Mouse (Mus musculus) hindbrain, postnatal 0 days (tissue): Measurements from ENCODE around the gene Col28a1. TPM values are rescaled to one million over a fixed set of nuclear protein-coding genes. Genes with fewer than 3 reads are reported as not detected.

Experiments
- ATAC-seq: fragments of 200-750 bp; cut with Nextera tagmentation; 2 replicates; pipeline ENCODE4 v1.8.0; 2017; ENCODE audit warnings: mild to moderate bottlenecking, moderate TSS enrichment, moderate library complexity
- DNase-seq: peaks from one replicate; pipeline ENCODE4 v3.0.0-alpha.2; 2015; ENCODE audit warnings: low spot score
- H3K27ac ChIP-seq: fragments of 300-500 bp; sonication (generic); 2 replicates; pipeline ENCODE4 v1.5.1; 2014; ENCODE audit warnings: mild to moderate bottlenecking
- H3K27me3 ChIP-seq: fragments of 300-500 bp; sonication (generic); 2 replicates; pipeline ENCODE4 v1.6.1; 2014; ENCODE audit warnings: low read length, mixed read lengths; ENCODE audit not compliant: insufficient read depth
- H3K36me3 ChIP-seq: fragments of 300-500 bp; sonication (generic); 2 replicates; pipeline ENCODE4 v1.6.1; 2014; ENCODE audit warnings: low read length, mixed read lengths; ENCODE audit not compliant: insufficient read depth
- H3K4me1 ChIP-seq: fragments of 300-500 bp; sonication (generic); 2 replicates; pipeline ENCODE4 v1.6.1; 2014; ENCODE audit warnings: antibody characterized with exemption, low read length, mixed read lengths; ENCODE audit not compliant: insufficient read depth
- H3K4me2 ChIP-seq: fragments of 300-500 bp; sonication (generic); 2 replicates; pipeline ENCODE4 v1.6.1; 2014; ENCODE audit warnings: low read depth, mild to moderate bottlenecking, low read length, moderate library complexity, mixed read lengths
- H3K4me3 ChIP-seq: fragments of 300-500 bp; sonication (generic); 2 replicates; pipeline ENCODE4 v1.5.1; 2014; ENCODE audit warnings: low read length
- H3K9ac ChIP-seq: fragments of 300-500 bp; sonication (generic); replicated peaks from 2 replicates; pipeline ENCODE4 v1.6.1; 2014; ENCODE audit warnings: mild to moderate bottlenecking, low read length, moderate library complexity, mixed read lengths
- H3K9me3 ChIP-seq: fragments of 300-500 bp; sonication (generic); 2 replicates; pipeline ENCODE4 v1.6.1; 2016; ENCODE audit warnings: low read length, mixed read lengths
- CTCF ChIP-seq: IDR thresholded peaks from 2 replicates; pipeline ENCODE4 v1.5.1; 2016; ENCODE audit warnings: antibody characterized with exemption, control low read depth, low read depth
- WGBS: fragments of 180-500 bp; shearing (Covaris S2); extraction: QIAGEN DNeasy Blood & Tissue Kit; methylation state at CpG from one replicate; pipeline ENCODE4 v1.1.7; 2014; 5-methylcytosine and 5-hydroxymethylcytosine counted together
- polyA plus RNA-seq: library from polyadenylated mRNA; unstranded; fragments of >200 nt; fragmentation: Nextera tagmentation; extraction: Ambion mirVana; gene quantifications from 2 replicates; pipeline ENCODE4 v1.2.1, GENCODE M21; 2015
- total RNA-seq: library from RNA; depleted of rRNA; stranded (reverse); fragments of >200 nt; gene quantifications from 2 replicates; pipeline ENCODE4 v1.2.3, GENCODE M21; 2014; rRNA removed

The Col28a1 gene
- 0.75 and 0.94 TPM in 2 replicates for total RNA-seq
- polyA plus RNA-seq: 1.4 and 1.5 TPM in 2 replicates

DNA sequence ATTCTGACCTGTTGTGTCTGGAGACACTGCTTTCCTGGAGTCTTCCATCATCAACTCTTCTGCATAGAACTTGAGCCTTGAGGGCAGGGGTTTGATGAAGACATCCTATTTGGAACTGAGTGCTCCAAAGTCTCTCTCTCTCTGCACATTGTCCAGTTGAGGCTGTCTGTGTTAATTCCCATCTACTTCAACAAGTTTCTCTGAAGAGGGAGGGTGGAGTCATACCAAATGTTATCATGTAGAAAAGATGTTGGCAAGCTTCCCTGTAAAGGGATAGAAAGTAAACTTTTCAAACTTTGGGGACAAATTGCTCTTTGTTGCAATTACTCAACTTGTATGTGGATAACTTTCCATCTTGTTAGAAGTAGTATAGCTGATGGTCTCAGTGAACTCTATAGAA is at the start of gene Col28a1:
Col28a1 (minus strand) TSS at position 101 of the 400 bp plus-strand sequence.
- no peak for DNase-seq
- H3K27me3 ChIP-seq: no peaks in the 10 kb centered on the region
- no peaks in the 10 kb centered on the region; the same call in 1 of the 2 replicates for H3K9me3 ChIP-seq
- no peak within 1 kb of the TSS for H3K4me3 ChIP-seq
- ATAC-seq: no peak
- H3K9ac ChIP-seq: no peak within 1 kb of the TSS
- H3K36me3 ChIP-seq: no peaks in the 10 kb centered on the region
- H3K27ac ChIP-seq: no peak within 1 kb of the TSS
- H3K4me2 ChIP-seq: no peak within 1 kb of the TSS
- TF ChIP-seq CTCF: no peak
- no peaks in the 10 kb centered on the region for H3K4me1 ChIP-seq

DNA sequence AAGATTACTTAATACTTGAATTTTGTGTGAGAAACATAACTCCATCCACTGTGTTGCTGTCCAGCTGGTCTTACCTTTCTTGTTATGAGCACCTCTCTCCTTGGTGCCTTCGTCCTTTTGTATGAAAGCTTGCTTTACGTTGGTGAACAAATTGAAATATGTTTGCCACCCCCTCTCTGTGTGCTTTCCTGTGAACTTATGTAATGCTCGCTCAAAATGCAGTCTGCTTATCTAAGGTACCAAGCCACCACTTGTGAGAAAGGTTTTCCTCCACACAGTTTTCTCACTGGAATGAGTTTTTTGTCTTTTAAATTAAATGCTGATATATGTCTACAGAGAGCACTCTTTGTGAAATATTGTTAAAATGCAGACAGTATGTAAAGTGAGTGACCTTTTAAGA is 36.2 kb upstream of the Col28a1 start:
- Histone ChIP-seq H3K4me1 (no peaks in the 10 kb centered on the region), H3K4me3 (no peak overlapping the region), H3K27ac (no peak overlapping the region), H3K9me3 (no peaks in the 10 kb centered on the region), H3K4me2 (no peak overlapping the region), H3K9ac (no peak overlapping the region), H3K36me3 (peaks cover 12% of the 10 kb centered on the region), H3K27me3 (no peaks in the 10 kb centered on the region)
- no peak for TF ChIP-seq CTCF
- ATAC-seq (no peak), DNase-seq (no peak)
- WGBS: 90% methylated on average over 3 of the region's 3 CpGs

DNA sequence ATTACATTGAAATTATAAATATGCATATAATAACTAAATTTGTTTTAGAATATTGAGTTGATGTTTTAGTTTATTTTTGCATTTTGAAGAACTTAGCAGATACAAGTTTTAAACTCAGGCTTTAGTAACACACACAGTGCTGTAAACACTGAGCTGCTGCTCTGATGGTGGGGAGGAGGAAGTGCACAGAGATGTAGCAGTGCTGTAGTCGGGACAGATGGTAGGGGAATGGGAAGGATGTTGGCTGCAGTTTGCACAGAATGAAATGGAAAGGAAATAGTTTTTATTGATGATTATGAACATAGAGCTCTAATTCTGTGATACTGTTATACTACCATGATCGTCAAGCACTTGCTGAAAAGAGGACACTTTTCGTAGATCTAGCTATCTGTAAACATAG is 34.6 kb upstream of the Col28a1 start:
- Histone ChIP-seq H3K27me3 (no peaks in the 10 kb centered on the region), H3K36me3 (peaks cover 10% of the 10 kb centered on the region), H3K4me2 (no peak overlapping the region), H3K4me1 (no peaks in the 10 kb centered on the region), H3K27ac (no peak overlapping the region), H3K9me3 (no peaks in the 10 kb centered on the region), H3K4me3 (no peak overlapping the region), H3K9ac (no peak overlapping the region)
- DNase-seq (no peak), ATAC-seq (no peak)
- WGBS: 84% methylated on average over 3 of the region's 3 CpGs
- TF ChIP-seq CTCF: no peak

- ATAC-seq: no peak
- Histone ChIP-seq H3K9ac (no peak overlapping the region), H3K4me1 (0 out of 2 replicates have a peak, but pooled peaks cover 4% of the 10 kb centered on the region), H3K27me3 (no peaks in the 10 kb centered on the region), H3K9me3 (no peaks in the 10 kb centered on the region), H3K27ac (no peak overlapping the region), H3K36me3 (no peaks in the 10 kb centered on the region), H3K4me3 (0 out of 2 replicates have a peak overlapping the region, but pooled peaks have one; percentile 77), H3K4me2 (peak overlapping the region; percentile 55)
- no peak for TF ChIP-seq CTCF
- no peak for DNase-seq
- WGBS: 89% methylated on average over 3 of the region's 3 CpGs
These were observed 18.2 kb upstream of the Col28a1 start for GRCm38 (mm10) chr6:8210661-8211060.

GRCm38 (mm10) chr6:8209866-8210186 is 17.4 kb upstream of the Col28a1 start:
- no peak for TF ChIP-seq CTCF
- H3K4me3 ChIP-seq: peak overlapping the region; percentile 77
- WGBS: 12% methylated on average over 10 of the region's 10 CpGs
- H3K4me2 ChIP-seq: peak overlapping the region; percentile 55
- DNase-seq (peak; percentile 63), ATAC-seq (no peak)
- peak overlapping the region; percentile 93; the same call in 1 of the 2 replicates for H3K27ac ChIP-seq
- no peaks in the 10 kb centered on the region for H3K9me3 ChIP-seq
- H3K4me1 ChIP-seq: 0 out of 2 replicates have a peak, but pooled peaks cover 4% of the 10 kb centered on the region
- no peaks in the 10 kb centered on the region for H3K27me3 ChIP-seq
- H3K36me3 ChIP-seq: no peaks in the 10 kb centered on the region
- H3K9ac ChIP-seq: peak overlapping the region; percentile 88

GRCm38 (mm10) chr6:8209047-8209865 is 16.8 kb upstream of the Col28a1 start, which contains the start of gene Mios:
TSS of gene Mios (plus strand) at chr6:8209222.
- WGBS: under 1% methylated on average over 62 of the region's 90 CpGs
- no peaks in the 10 kb centered on the region for H3K27me3 ChIP-seq
- ATAC-seq (peak; percentile 99), DNase-seq (peak; percentile 93)
- peak within 1 kb of the TSS; percentile 88 for H3K9ac ChIP-seq
- H3K4me2 ChIP-seq: peak within 1 kb of the TSS; percentile 55
- 0 out of 2 replicates have a peak, but pooled peaks have one; percentile 27 for TF ChIP-seq CTCF
- no peaks in the 10 kb centered on the region for H3K9me3 ChIP-seq
- H3K36me3 ChIP-seq: no peaks in the 10 kb centered on the region
- H3K4me1 ChIP-seq: 0 out of 2 replicates have a peak, but pooled peaks cover 4% of the 10 kb centered on the region
- peak within 1 kb of the TSS; percentile 93 for H3K27ac ChIP-seq
- H3K4me3 ChIP-seq: peak within 1 kb of the TSS; percentile 77

- no peaks in the 10 kb centered on the region for H3K4me1 ChIP-seq
- H3K36me3 ChIP-seq: no peaks in the 10 kb centered on the region
- DNase-seq (no peak), ATAC-seq (no peak)
- no peak overlapping the region for H3K4me3 ChIP-seq
- H3K4me2 ChIP-seq: no peak overlapping the region
- H3K27ac ChIP-seq: no peak overlapping the region
- WGBS: 86% methylated on average over 3 of the region's 3 CpGs
- no peak overlapping the region for H3K9ac ChIP-seq
- no peak for TF ChIP-seq CTCF
- H3K9me3 ChIP-seq: no peaks in the 10 kb centered on the region
- H3K27me3 ChIP-seq: no peaks in the 10 kb centered on the region
These were observed 2.5 kb downstream of the Col28a1 start for GRCm38 (mm10) chr6:8189917-8190316.
